Mouse (Mus musculus) cerebellum, postnatal 25 days (tissue): ENCODE measurements around the gene Pjvk.

ENCODE experiments used
- DNase-seq, 2 experiments: peaks; one replicate each; pipeline ENCODE4 v3.0.0; 2021; ENCODE audit warnings: mixed read lengths in 2 of 2

Pjvk gene

GRCm38 (mm10) chr2:76671641-76672040, 23.4 kb downstream of the Pjvk start:
- DNase-seq: no peak

- no peak for DNase-seq
These were observed 24.0 kb downstream of the Pjvk start for GRCm38 (mm10) chr2:76672134-76672745.

GRCm38 (mm10) chr2:76672966-76673392, 24.7 kb downstream of the Pjvk start, which contains the start of gene Fkbp7:
Fkbp7 (minus strand) TSS chr2:76673116.
- DNase-seq: peak; percentile 94 to 96

- peak; percentile 13 to 59 for DNase-seq
These were observed 25.3 kb downstream of the Pjvk start for GRCm38 (mm10) chr2:76673472-76674081.

- peak; percentile 87 to 92 for DNase-seq
These were observed 26.6 kb downstream of the Pjvk start, which contains the start of gene Plekha3 for GRCm38 (mm10) chr2:76674725-76675427. Plekha3 (plus strand) TSS chr2:76675281.

- DNase-seq: no peak
These were observed 27.2 kb downstream of the Pjvk start for GRCm38 (mm10) chr2:76675451-76675850.

GRCm38 (mm10) chr2:76675949-76676348, 27.7 kb downstream of the Pjvk start:
- DNase-seq: no peak

GRCm38 (mm10) chr2:76676401-76677226, 28.3 kb downstream of the Pjvk start:
- no peak for DNase-seq

GRCm38 (mm10) chr2:76682301-76682700, 34.0 kb downstream of the Pjvk start:
- DNase-seq: no peak

- no peak for DNase-seq
These were observed 38.7 kb downstream of the Pjvk start for GRCm38 (mm10) chr2:76686986-76687385.

- DNase-seq: no peak
These were observed 39.3 kb downstream of the Pjvk start for GRCm38 (mm10) chr2:76687608-76688007.

GRCm38 (mm10) chr2:76688162-76688561, 39.9 kb downstream of the Pjvk start:
- DNase-seq: no peak

GRCm38 (mm10) chr2:76690436-76691204, 42.3 kb downstream of the Pjvk start:
- no peak for DNase-seq

GRCm38 (mm10) chr2:76693765-76694164, 45.5 kb downstream of the Pjvk start:
- DNase-seq: no peak

- DNase-seq: no peak
These were observed 47.0 kb downstream of the Pjvk start for GRCm38 (mm10) chr2:76695290-76695689.

- DNase-seq: no peak
These were observed 53.9 kb downstream of the Pjvk start for GRCm38 (mm10) chr2:76702188-76702587.

- no peak for DNase-seq
These were observed 54.5 kb downstream of the Pjvk start for GRCm38 (mm10) chr2:76702751-76703150.

GRCm38 (mm10) chr2:76705655-76706054, 57.4 kb downstream of the Pjvk start:
- no peak for DNase-seq
